Mouse (Mus musculus) gastrocnemius, adult 2 months (tissue): Measurements from ENCODE around the gene Sap25. TPM values are rescaled to one million over a fixed set of nuclear protein-coding genes. Genes with fewer than 3 reads are reported as not detected.
A peak's percentile ranks its signal among the peaks of the same experiment; 100 is the strongest.

Source experiments
- DNase-seq: peaks from one replicate; pipeline ENCODE4 v3.0.0; 2022
- H3K27ac ChIP-seq: fragments of 200-600 bp; 2 replicates; pipeline ENCODE4 v1.8.1; 2022; ENCODE audit warnings: mild to moderate bottlenecking
- H3K4me3 ChIP-seq: fragments of 200-600 bp; 2 replicates; pipeline ENCODE4 v1.8.1; 2022; ENCODE audit warnings: mild to moderate bottlenecking, moderate library complexity
- CTCF ChIP-seq: fragments of 200-600 bp; IDR thresholded peaks from 2 replicates; pipeline ENCODE4 v1.8.1; 2022; ENCODE audit warnings: antibody characterized with exemption, mild to moderate bottlenecking, moderate library complexity
- intact Hi-C: fragments of 180-260 bp; cut with DNase I; formaldehyde crosslinking; loops from one replicate; pipeline ENCODE4 v1.15.1; 2025
- total RNA-seq, 2 experiments: library from RNA; stranded (reverse); gene quantifications; 2 replicates each; pipeline ENCODE4 v1.2.3; 2021

The Sap25 gene
- total RNA-seq, 2 experiments from 2014 or later = 1.6 to 4.2 TPM

- intact Hi-C loops = no loop called here
- H3K4me3 ChIP-seq = no peak overlapping the region
- no peak for DNase-seq
- no peak overlapping the region for H3K27ac ChIP-seq
- no peak for TF ChIP-seq CTCF
Measured at GRCm38 (mm10) chr5:137674786-137675185, 33.7 kb downstream of the Sap25 start.

DNA sequence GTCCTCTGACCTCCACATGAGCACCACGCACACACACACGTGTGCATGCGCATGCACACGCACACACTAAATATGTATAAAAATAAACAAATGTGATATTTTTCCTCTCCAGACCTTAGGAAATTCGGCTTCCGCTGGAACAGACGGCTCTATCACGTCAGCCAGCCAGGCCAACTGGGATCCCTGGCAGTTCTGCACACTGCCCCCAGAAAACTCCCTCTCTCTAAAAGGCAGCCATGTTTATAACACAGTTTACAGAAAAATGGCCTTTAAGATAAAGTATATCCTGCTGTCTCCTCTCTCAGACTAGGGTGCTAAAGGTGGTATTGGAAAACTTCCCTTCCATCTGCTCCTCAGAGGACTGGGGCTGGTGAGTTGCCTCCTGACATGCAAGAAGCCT is 36.7 kb downstream of the Sap25 start:
- no peak overlapping the region for H3K4me3 ChIP-seq
- no peak overlapping the region for H3K27ac ChIP-seq
- intact Hi-C loops = no loop called here
- no peak for DNase-seq
- TF ChIP-seq CTCF = no peak

GRCm38 (mm10) chr5:137678736-137679135 is 37.6 kb downstream of the Sap25 start:
- H3K27ac ChIP-seq = no peak overlapping the region
- DNase-seq = no peak
- TF ChIP-seq CTCF = no peak
- no peak overlapping the region for H3K4me3 ChIP-seq
- intact Hi-C loops = no loop called here

GRCm38 (mm10) chr5:137679726-137680125 is 38.6 kb downstream of the Sap25 start:
- DNase-seq = no peak
- intact Hi-C loops = no loop called here
- Histone ChIP-seq H3K4me3 (no peak overlapping the region), H3K27ac (no peak overlapping the region)
- no peak for TF ChIP-seq CTCF

GRCm38 (mm10) chr5:137682526-137682925 is 41.4 kb downstream of the Sap25 start:
- H3K4me3 ChIP-seq = no peak overlapping the region
- no peak for DNase-seq

GRCm38 (mm10) chr5:137683388-137684293 is 42.5 kb downstream of the Sap25 start:
- intact Hi-C loops = no loop called here
- peak overlapping the region; percentile 81 for H3K27ac ChIP-seq
- no peak for DNase-seq
- no peak for TF ChIP-seq CTCF
- peak overlapping the region; percentile 83 for H3K4me3 ChIP-seq

More at GRCm38 (mm10) chr5:137682526-137682925, 41.4 kb downstream of the Sap25 start:
- no peak for TF ChIP-seq CTCF
- no peak overlapping the region for H3K27ac ChIP-seq
- intact Hi-C loops = no loop called here

DNA sequence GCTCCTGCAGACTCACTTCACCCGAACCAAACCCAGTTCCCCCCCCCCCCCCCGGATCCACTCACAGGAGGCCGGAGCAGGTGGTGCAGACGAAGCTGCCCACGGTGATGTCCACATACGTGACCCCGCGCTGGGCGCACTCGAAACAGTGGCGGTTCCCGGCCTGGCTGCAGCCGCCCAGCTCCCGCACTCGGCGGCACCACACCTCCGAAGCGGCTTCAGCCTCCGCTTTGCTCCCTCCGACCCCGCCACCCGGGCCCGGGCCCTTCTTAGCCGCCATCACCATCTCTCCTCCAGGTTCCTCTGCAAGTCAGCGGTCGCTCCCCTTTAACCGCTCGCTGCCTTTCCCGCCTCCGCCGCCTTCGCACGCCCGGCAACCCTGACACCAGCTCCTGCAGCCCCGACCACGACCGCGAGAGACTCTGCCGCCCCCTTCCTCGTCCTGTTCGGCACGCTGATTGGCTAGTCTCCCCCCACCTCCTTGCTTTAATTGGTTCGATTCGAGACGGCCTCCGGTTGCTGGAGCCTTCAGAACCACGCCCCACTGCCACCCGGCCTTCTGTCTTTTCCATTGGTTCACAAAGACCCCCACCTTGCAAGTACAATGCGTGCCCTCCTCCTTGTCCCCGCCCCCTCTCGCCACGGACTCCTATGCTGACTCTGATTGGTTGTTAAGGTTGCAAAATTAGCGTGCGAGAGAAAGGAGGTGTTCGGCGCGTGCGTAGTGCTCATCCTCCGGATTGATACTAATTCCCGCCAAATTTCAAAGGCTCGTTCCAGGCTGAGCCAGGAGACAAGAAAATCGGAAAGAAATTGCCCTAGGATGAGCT is 43.4 kb downstream of the Sap25 start, which contains the start of gene Agfg2:
TSS of gene Agfg2 (minus strand) at position 433 of the 830 bp plus-strand sequence.
- peak; percentile 18; the same call in 1 of the 2 replicates for TF ChIP-seq CTCF
- peak; percentile 97 for DNase-seq
- H3K27ac ChIP-seq = peak within 1 kb of the TSS; percentile 81
- peak within 1 kb of the TSS; percentile 83 for H3K4me3 ChIP-seq
- intact Hi-C loops = loop anchor here (5.0 kb wide), 1 partner anchor 53 kb away; no protein-coding TSS in a partner anchor

DNA sequence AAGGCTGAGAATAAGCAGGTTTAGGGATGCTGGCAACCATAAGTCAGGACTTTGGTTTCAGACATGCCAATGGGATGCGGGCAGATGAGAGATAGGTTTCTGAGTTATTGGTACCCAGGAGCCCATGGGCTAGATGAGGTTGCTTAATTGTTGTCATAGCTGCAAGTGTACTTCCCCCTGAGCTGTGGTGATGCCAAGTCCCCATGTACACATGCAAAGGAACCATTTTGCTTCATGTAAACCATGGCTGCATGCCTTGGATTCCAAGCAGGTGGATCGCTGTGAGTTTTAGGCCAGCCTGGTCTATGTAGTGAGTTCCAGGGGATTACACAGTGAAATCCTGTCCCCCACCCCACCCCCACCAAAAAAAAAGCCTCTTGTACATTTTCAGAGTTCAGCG is 44.5 kb downstream of the Sap25 start:
- Histone ChIP-seq H3K27ac (no peak overlapping the region), H3K4me3 (no peak overlapping the region)
- no peak for TF ChIP-seq CTCF
- intact Hi-C loops = loop anchor here (5.0 kb wide), 1 partner anchor 52 kb away; no protein-coding TSS in a partner anchor
- no peak for DNase-seq

DNA sequence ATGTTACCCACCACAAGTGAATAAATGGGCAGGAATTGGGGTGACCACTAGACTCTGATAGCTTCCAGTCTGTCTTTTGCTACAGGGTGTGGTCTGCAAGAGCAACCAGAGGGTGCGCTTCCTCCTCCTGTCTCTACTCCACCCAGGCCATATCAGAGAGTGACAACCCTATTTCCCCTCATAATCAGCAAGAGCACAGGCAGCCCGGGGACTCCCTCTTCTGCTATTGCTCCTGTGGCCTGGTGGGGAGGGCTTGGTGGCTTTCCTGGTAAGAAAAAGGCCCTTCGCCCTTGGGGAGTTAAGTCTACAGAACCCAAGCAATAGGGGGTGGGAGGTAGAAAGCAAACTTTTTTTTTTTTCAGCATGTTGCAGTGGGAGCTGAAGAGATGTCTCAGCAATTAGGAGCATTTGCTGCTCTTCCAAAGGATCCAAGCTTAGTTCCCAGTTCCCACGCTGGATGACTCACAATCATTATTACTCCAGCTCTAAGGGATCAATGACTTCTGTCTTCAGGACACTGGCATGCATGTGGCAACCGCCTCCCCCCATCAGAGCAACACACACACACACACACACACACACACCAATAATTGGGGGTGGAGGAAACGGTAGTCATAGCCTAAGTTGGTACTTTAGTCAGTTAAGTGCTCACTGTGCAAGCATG is 45.1 kb downstream of the Sap25 start:
- no peak for TF ChIP-seq CTCF
- DNase-seq = no peak
- Histone ChIP-seq H3K4me3 (no peak overlapping the region), H3K27ac (no peak overlapping the region)
- intact Hi-C loops = loop anchor here (5.0 kb wide), 1 partner anchor 51 kb away; no protein-coding TSS in a partner anchor

DNA sequence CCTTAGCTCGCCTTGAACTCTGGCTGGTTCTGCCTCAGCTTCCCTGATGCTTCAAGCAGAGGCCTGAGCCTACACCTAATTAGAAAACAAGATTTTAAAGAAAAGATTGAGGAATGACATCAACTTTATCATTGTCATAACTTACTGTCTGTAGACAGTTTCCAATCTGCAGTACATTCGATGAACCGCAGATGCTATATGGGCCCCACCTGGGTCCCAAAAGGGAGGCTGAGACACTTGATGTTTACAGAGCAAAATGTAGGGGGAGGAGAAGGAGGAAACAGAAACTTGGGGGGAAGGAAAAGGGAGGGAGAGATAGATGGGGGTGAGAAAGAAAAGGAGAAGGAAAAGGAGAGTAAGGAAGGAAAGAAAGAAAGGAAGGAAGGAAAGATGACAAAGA is 48.8 kb downstream of the Sap25 start:
- Histone ChIP-seq H3K4me3 (no peak overlapping the region), H3K27ac (no peak overlapping the region)
- TF ChIP-seq CTCF = no peak
- intact Hi-C loops = loop anchor here (5.0 kb wide), 1 partner anchor 47 kb away; no protein-coding TSS in a partner anchor
- no peak for DNase-seq

DNA sequence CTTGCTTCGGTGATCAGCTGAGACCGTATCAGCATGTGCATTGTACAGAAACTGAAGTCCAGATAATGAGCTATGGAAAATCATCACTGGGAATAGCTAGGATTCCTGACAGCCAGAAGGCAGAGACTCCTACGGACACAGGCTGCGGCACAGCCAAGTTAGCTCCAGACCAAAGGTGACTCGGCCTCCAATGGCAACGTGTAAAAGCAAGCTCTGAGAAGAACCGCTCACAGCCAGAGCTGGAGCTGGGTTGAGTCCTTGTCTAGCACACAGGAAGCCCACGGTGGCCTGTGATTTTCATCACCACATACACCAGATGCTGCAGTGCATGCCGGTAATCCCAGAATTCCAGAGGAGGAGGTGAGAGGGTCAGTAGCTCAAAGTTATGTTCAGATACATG is 49.4 kb downstream of the Sap25 start:
- H3K27ac ChIP-seq = no peak overlapping the region
- intact Hi-C loops = no loop called here
- H3K4me3 ChIP-seq = no peak overlapping the region
- no peak for DNase-seq
- TF ChIP-seq CTCF = no peak

DNA sequence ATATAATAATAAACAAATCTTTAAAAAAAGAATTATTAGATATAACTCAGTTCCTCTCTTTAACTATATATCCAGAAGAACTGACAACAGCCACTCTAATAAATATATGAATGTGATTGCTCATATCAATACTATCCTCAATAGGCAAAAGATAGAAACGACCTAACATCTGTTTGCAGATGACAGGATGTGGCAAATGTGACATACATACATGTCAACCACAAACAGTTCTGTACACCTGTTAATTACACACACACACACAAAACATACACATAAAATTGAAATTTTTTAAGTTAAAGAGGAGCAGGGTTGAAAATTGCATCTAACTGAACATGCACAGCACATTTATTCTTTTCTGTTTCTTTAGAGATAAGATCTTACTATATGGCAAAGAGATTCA is 50.7 kb downstream of the Sap25 start:
- Histone ChIP-seq H3K27ac (no peak overlapping the region), H3K4me3 (no peak overlapping the region)
- intact Hi-C loops = no loop called here
- TF ChIP-seq CTCF = no peak
- DNase-seq = no peak

Other genes with a start within 250 kb of the Sap25 start
- under 1 TPM in 1 of 2 experiments, not detected in 1; 0.03 TPM for gene Zan, start 164.3 kb upstream of the Sap25 start, total RNA-seq
- 10 to 100 TPM; 11.3 to 11.4 TPM for gene Pop7, start 138.8 kb upstream of the Sap25 start, total RNA-seq
- 10 to 100 TPM; 20.9 to 24.7 TPM for gene Gigyf1, start 122.8 kb upstream of the Sap25 start, total RNA-seq
- gene Epo, start 108.1 kb upstream of the Sap25 start, total RNA-seq = not detected
- 100 to 1,000 TPM; 118 to 148 TPM for gene Gnb2, start 107.8 kb upstream of the Sap25 start, total RNA-seq
- not detected for gene Actl6b, start 87.8 kb upstream of the Sap25 start, total RNA-seq
- gene Tfr2, start 71.5 kb upstream of the Sap25 start, total RNA-seq = not detected
- gene Mospd3, start 40.3 kb upstream of the Sap25 start, total RNA-seq = 10 to 100 TPM in 1 of 2 experiments, 1 to 10 TPM in 1; 9.8 to 12.2 TPM
- gene Pcolce, start 27.6 kb upstream of the Sap25 start, total RNA-seq = 10 to 100 TPM; 30.9 to 76.1 TPM
- under 1 TPM; 0.15 to 0.28 TPM for gene Fbxo24, start 12.3 kb upstream of the Sap25 start, total RNA-seq
- gene Lrch4, start 12.2 kb upstream of the Sap25 start, total RNA-seq = 10 to 100 TPM; 15.6 to 17.1 TPM
- gene Gm20605, start 12.2 kb upstream of the Sap25 start, total RNA-seq = 1 to 10 TPM; 2.9 to 3.3 TPM
- gene Irs3, start 4.4 kb downstream of the Sap25 start, total RNA-seq = under 1 TPM; 0.26 to 0.78 TPM
- 10 to 100 TPM in 1 of 2 experiments, 1 to 10 TPM in 1; 3.3 to 10.3 TPM for gene Agfg2, start 43.4 kb downstream of the Sap25 start, total RNA-seq
- gene Nyap1, start 100.3 kb downstream of the Sap25 start, total RNA-seq = under 1 TPM; 0.05 to 0.45 TPM
- gene Tsc22d4, start 104.4 kb downstream of the Sap25 start, total RNA-seq = 10 to 100 TPM; 43.5 to 58.6 TPM
- 1 to 10 TPM; 5.4 to 6.9 TPM for gene Ppp1r35, start 137.5 kb downstream of the Sap25 start, total RNA-seq
- 10 to 100 TPM; 22.4 to 26.2 TPM for gene Mepce, start 146.3 kb downstream of the Sap25 start, total RNA-seq
- gene Zcwpw1, start 146.5 kb downstream of the Sap25 start, total RNA-seq = under 1 TPM; 0.20 to 0.39 TPM
- under 1 TPM in 1 of 2 experiments, not detected in 1; 0.20 TPM for gene Pilra, start 194.9 kb downstream of the Sap25 start, total RNA-seq
- gene Pilrb1, start 216.8 kb downstream of the Sap25 start, total RNA-seq = under 1 TPM in 1 of 2 experiments, not detected in 1; 0.42 TPM
- gene Pilrb2, start 230.5 kb downstream of the Sap25 start, total RNA-seq = under 1 TPM in 1 of 2 experiments, not detected in 1; 0.33 TPM